Mouse (Mus musculus): ENCODE results near the gene Tapbp. TPM values are rescaled to one million over a fixed set of nuclear protein-coding genes. Genes with fewer than 3 reads are reported as not detected.
A peak's percentile ranks its signal among the peaks of the same experiment; 100 is the strongest.

The Tapbp gene
- polyA plus RNA-seq, 1 experiment = 106 TPM

- whole genome bisulfite sequencing = 27% methylated on average over 5 of the region's 5 CpGs
- H3K4me1 ChIP-seq (ENCODE audit: control insufficient read depth, insufficient read depth, low read length) = peaks cover 16% of the 10 kb centered on the region; the same call in 1 of the 2 replicates
- peak overlapping the region; percentile 65 for H3K4me3 ChIP-seq (ENCODE audit: insufficient read depth, low read depth, low read length)
These were observed 38.4 kb downstream of the Tapbp start for GRCm38 (mm10) chr17:33953961-33954565.

GRCm38 (mm10) chr17:33954646-33955554 is 39.2 kb downstream of the Tapbp start:
- peak overlapping the region; percentile 78 for H3K27ac ChIP-seq (ENCODE audit: insufficient read depth, low read depth, low read length)
- no peaks in the 10 kb centered on the region; the same call in 1 of the 2 replicates for H3K36me3 ChIP-seq (ENCODE audit: control insufficient read depth, insufficient read depth, low read length)
- DNase-seq = no peak
- WGBS = 1% methylated on average over 33 of the region's 33 CpGs
- H3K27me3 ChIP-seq (replicated peaks; ENCODE audit: control insufficient read depth, insufficient read depth, low read length) = no peaks in the 10 kb centered on the region
- peaks cover 16% of the 10 kb centered on the region; the same call in 1 of the 2 replicates for H3K4me1 ChIP-seq (ENCODE audit: control insufficient read depth, insufficient read depth, low read length)
- no peak for TF ChIP-seq CTCF (conservative IDR thresholded peaks at IDR 0.05; ENCODE audit: insufficient read depth, insufficient read length, low read depth, low read length)
- TF ChIP-seq POLR2A (IDR thresholded peaks at IDR 0.05; ENCODE audit: low read depth, low read length) = no peak
- H3K4me3 ChIP-seq (ENCODE audit: insufficient read depth, low read depth, low read length) = peak overlapping the region; percentile 65

More at GRCm38 (mm10) chr17:33953961-33954565, 38.4 kb downstream of the Tapbp start:
- no peak for TF ChIP-seq CTCF (conservative IDR thresholded peaks at IDR 0.05; ENCODE audit: insufficient read depth, insufficient read length, low read depth, low read length)
- TF ChIP-seq POLR2A (IDR thresholded peaks at IDR 0.05; ENCODE audit: low read depth, low read length) = no peak
- DNase-seq = no peak
- no peaks in the 10 kb centered on the region; the same call in 1 of the 2 replicates for H3K36me3 ChIP-seq (ENCODE audit: control insufficient read depth, insufficient read depth, low read length)
- no peak overlapping the region for H3K27ac ChIP-seq (ENCODE audit: insufficient read depth, low read depth, low read length)
- H3K27me3 ChIP-seq (replicated peaks; ENCODE audit: control insufficient read depth, insufficient read depth, low read length) = no peaks in the 10 kb centered on the region

- Histone ChIP-seq H3K27ac (ENCODE audit: insufficient read depth, low read depth, low read length) (peak within 1 kb of the TSS; percentile 98), H3K4me1 (ENCODE audit: control insufficient read depth, insufficient read depth, low read length) (peaks cover 16% of the 10 kb centered on the region; the same call in 1 of the 2 replicates), H3K36me3 (ENCODE audit: control insufficient read depth, insufficient read depth, low read length) (no peaks in the 10 kb centered on the region; the same call in none of the 2 replicates), H3K4me3 (ENCODE audit: insufficient read depth, low read depth, low read length) (peak within 1 kb of the TSS; percentile 95), H3K27me3 (replicated peaks; ENCODE audit: control insufficient read depth, insufficient read depth, low read length) (no peaks in the 10 kb centered on the region)
- under 1% methylated on average over 50 of the region's 50 CpGs for WGBS
- peak; percentile 99 for DNase-seq
- TF ChIP-seq CTCF (conservative IDR thresholded peaks at IDR 0.05; ENCODE audit: insufficient read depth, insufficient read length, low read depth, low read length) = no peak
- TF ChIP-seq POLR2A (IDR thresholded peaks at IDR 0.05; ENCODE audit: low read depth, low read length) = peak; percentile 81
These were observed 40.0 kb downstream of the Tapbp start, which contains the start of the genes Vps52 and Rps18 for GRCm38 (mm10) chr17:33955555-33956214. Gene Vps52, plus strand, starts transcription at chr17:33955812. Gene Rps18, minus strand, starts transcription at chr17:33956001.

GRCm38 (mm10) chr17:33956336-33956735 is 40.6 kb downstream of the Tapbp start:
- Histone ChIP-seq H3K4me3 (ENCODE audit: insufficient read depth, low read depth, low read length) (peak overlapping the region; percentile 95), H3K27me3 (replicated peaks; ENCODE audit: control insufficient read depth, insufficient read depth, low read length) (no peaks in the 10 kb centered on the region), H3K36me3 (ENCODE audit: control insufficient read depth, insufficient read depth, low read length) (no peaks in the 10 kb centered on the region; the same call in none of the 2 replicates), H3K4me1 (ENCODE audit: control insufficient read depth, insufficient read depth, low read length) (peaks cover 16% of the 10 kb centered on the region; the same call in 1 of the 2 replicates), H3K27ac (ENCODE audit: insufficient read depth, low read depth, low read length) (peak overlapping the region; percentile 98; the same call in 1 of the 2 replicates)
- DNase-seq = no peak
- WGBS = 5% methylated on average over 10 of the region's 10 CpGs
- TF ChIP-seq POLR2A (IDR thresholded peaks at IDR 0.05; ENCODE audit: low read depth, low read length) (no peak), CTCF (conservative IDR thresholded peaks at IDR 0.05; ENCODE audit: insufficient read depth, insufficient read length, low read depth, low read length) (no peak)

GRCm38 (mm10) chr17:33957493-33957892 is 41.8 kb downstream of the Tapbp start:
- no peaks in the 10 kb centered on the region; the same call in none of the 2 replicates for H3K36me3 ChIP-seq (ENCODE audit: control insufficient read depth, insufficient read depth, low read length)
- no peak overlapping the region for H3K4me3 ChIP-seq (ENCODE audit: insufficient read depth, low read depth, low read length)
- 88% methylated on average over 6 of the region's 6 CpGs for WGBS

GRCm38 (mm10) chr17:33958451-33958850 is 42.8 kb downstream of the Tapbp start:
- WGBS = 94% methylated on average over 11 of the region's 11 CpGs

More at GRCm38 (mm10) chr17:33957493-33957892, 41.8 kb downstream of the Tapbp start:
- Histone ChIP-seq H3K27me3 (replicated peaks; ENCODE audit: control insufficient read depth, insufficient read depth, low read length) (no peaks in the 10 kb centered on the region), H3K4me1 (ENCODE audit: control insufficient read depth, insufficient read depth, low read length) (peaks cover 16% of the 10 kb centered on the region; the same call in 1 of the 2 replicates), H3K27ac (ENCODE audit: insufficient read depth, low read depth, low read length) (no peak overlapping the region)
- no peak for DNase-seq
- TF ChIP-seq CTCF (conservative IDR thresholded peaks at IDR 0.05; ENCODE audit: insufficient read depth, insufficient read length, low read depth, low read length) (no peak), POLR2A (IDR thresholded peaks at IDR 0.05; ENCODE audit: low read depth, low read length) (no peak)

More at GRCm38 (mm10) chr17:33958451-33958850, 42.8 kb downstream of the Tapbp start:
- H3K4me3 ChIP-seq (ENCODE audit: insufficient read depth, low read depth, low read length) = no peak overlapping the region
- H3K27ac ChIP-seq (ENCODE audit: insufficient read depth, low read depth, low read length) = no peak overlapping the region
- no peak for DNase-seq
- H3K36me3 ChIP-seq (ENCODE audit: control insufficient read depth, insufficient read depth, low read length) = no peaks in the 10 kb centered on the region; the same call in none of the 2 replicates
- TF ChIP-seq POLR2A (IDR thresholded peaks at IDR 0.05; ENCODE audit: low read depth, low read length) (no peak), CTCF (conservative IDR thresholded peaks at IDR 0.05; ENCODE audit: insufficient read depth, insufficient read length, low read depth, low read length) (no peak)
- peaks cover 11% of the 10 kb centered on the region; the same call in 1 of the 2 replicates for H3K4me1 ChIP-seq (ENCODE audit: control insufficient read depth, insufficient read depth, low read length)
- no peaks in the 10 kb centered on the region for H3K27me3 ChIP-seq (replicated peaks; ENCODE audit: control insufficient read depth, insufficient read depth, low read length)

Measured in kidney, adult 2 months (tissue).